Mouse (Mus musculus) erythroblast, adult 5-6 weeks (primary cell): ENCODE measurements around the gene Dusp19. TPM values are rescaled to one million over a fixed set of nuclear protein-coding genes. Genes with fewer than 3 reads are reported as not detected.

Source experiments
- ATAC-seq: replicated peaks from 2 replicates; pipeline ENCODE4 v1.8.0; 2016; ENCODE audit warnings: moderate number of reproducible peaks, mild to moderate bottlenecking, moderate TSS enrichment, inconsistent platforms; ENCODE audit not compliant: poor library complexity, low FRiP score, severe bottlenecking
- total RNA-seq, 2 experiments: library from RNA; stranded (forward) in 1 of 2; stranded (reverse) in 1 of 2; fragments of 150-400 nt in 1 of 2; fragments of 200-764, 138-1000 nt in 1 of 2; gene quantifications; 2 replicates each; pipeline versions ENCODE4 v1.2.3 to v1.2.4; 2015 to 2017; ENCODE audit warnings: low replicate concordance in 2 of 2

The Dusp19 gene
- total RNA-seq, 2 experiments from 2014 or later: 0.58 to 1.4 TPM

DNA sequence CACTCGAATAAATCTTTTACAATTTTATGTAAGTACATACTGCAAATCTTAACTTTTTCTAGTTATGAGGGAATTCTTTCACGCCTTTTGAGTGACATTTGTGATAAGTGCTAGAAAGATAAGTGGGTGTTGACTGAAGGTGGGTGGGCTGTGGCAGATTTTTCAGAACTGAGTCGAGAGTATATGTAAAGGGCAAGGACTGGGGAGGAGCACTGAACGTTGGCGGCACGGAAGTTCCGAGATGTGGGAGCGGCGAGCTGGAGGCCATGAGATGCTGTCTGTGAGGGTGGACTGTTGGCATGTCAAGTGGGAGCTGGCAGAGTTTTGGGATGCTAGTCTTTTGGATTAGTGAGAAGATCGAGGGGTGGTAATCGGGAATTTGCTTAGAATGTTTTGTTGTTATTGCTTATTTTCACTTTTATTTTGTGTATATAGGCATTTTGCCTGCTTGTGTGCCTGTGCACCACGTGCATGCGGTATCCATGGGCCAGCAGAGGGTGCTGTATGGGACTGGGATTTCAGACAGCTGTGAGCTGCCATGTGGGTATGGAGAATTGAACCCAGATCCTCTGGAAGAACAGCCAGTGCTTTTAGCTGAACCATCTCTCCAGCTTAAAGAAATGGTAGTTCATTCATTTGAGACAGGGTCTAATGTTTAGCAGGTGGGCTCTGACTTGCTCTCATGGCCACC lies 15.6 kb downstream of the Dusp19 start:
- ATAC-seq: no peak

DNA sequence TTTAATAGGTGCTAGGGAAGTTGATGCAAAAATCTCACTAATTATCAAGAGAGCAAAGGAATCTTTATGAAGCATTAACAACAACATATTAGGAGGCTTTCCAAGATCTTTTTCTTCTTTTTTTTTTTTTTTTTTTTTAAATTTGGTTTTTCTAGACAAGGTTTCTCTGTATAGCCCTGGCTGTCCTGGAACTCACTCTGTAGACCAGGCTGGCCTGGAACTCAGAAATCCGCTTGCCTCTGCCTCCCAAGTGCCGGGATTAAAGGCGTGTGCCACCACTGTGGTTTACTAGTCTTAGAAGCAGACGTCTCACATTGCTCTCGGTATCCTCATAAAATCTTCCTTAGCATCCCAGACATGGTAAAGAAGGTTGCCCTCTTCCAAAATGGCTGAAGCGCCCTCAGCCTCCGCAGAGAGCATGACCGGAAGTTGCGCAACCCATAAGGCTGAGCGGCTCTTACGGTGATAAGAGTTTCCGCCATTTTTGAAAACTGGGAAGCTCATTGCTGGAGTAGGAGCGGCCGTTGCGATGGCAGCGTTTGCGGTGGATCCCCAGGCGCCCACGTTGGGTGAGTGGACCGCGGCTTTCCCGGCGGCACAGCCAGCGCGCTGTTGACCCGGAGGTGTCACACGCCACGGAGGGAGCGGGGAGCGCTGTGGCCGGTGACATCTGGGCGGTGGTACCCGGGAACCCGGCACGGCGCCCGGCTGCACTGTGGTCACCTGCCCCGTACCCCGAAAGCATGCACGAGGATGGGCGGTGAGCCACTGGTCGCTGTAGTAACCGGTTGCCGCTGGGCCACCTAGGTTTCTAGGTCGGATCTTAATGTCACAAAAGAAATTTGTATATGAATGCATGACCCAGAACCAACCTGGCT lies 21.8 kb downstream of the Dusp19 start:
- peak; percentile 99 for ATAC-seq

GRCm38 (mm10) chr2:80639398-80639797 lies 22.6 kb downstream of the Dusp19 start:
- no peak for ATAC-seq

DNA sequence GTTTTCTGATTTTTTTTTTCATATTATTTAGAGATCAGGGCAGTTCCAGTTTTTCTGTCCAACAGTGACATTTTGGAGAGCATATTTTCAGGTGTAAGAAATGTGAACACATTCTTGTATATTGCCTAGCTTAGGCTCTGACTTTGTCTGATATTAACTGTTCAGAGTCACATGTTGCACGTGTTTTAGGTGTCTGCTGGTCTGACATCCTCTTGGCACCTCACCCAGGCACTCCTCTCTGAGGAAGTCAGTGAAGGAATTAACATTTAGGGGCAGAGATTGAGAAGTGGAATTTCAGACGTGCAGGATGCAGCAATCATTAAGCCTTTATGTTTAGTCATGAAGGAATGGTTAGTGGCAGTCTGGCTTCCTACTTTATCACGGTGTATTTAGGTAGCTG lies 23.0 kb downstream of the Dusp19 start:
- ATAC-seq: no peak

- no peak for ATAC-seq
Measured at GRCm38 (mm10) chr2:80661414-80661813, 44.6 kb downstream of the Dusp19 start.

GRCm38 (mm10) chr2:80662682-80663081 lies 45.8 kb downstream of the Dusp19 start:
- no peak for ATAC-seq

GRCm38 (mm10) chr2:80667396-80667964 lies 50.6 kb downstream of the Dusp19 start:
- ATAC-seq: no peak

- no peak for ATAC-seq
Measured at GRCm38 (mm10) chr2:80669868-80670666, 53.2 kb downstream of the Dusp19 start.

- ATAC-seq: no peak
Measured at GRCm38 (mm10) chr2:80678803-80679202, 62.0 kb downstream of the Dusp19 start.

Other genes with a start within 250 kb of the Dusp19 start
- not detected in 2 replicates for gene Frzb, start 169.4 kb upstream of the Dusp19 start, total RNA-seq (2015; ENCODE audit: low replicate concordance)
- not detected in 2 replicates for gene Frzb, start 169.4 kb upstream of the Dusp19 start, total RNA-seq (2017; ENCODE audit: low replicate concordance)
- gene Nckap1, start 35.7 kb upstream of the Dusp19 start, total RNA-seq (2015; ENCODE audit: low replicate concordance): 5.2 and 15.9 TPM in 2 replicates
- gene Nckap1, start 35.7 kb upstream of the Dusp19 start, total RNA-seq (2017; ENCODE audit: low replicate concordance): 5.9 and 13.8 TPM in 2 replicates
- 15.9 and 26.5 TPM in 2 replicates for gene Nup35, start 191 bp downstream of the Dusp19 start, total RNA-seq (2015; ENCODE audit: low replicate concordance)
- gene Nup35, start 191 bp downstream of the Dusp19 start, total RNA-seq (2017; ENCODE audit: low replicate concordance): 7.9 and 15.1 TPM in 2 replicates